Mouse (Mus musculus): ENCODE results near the gene Popdc2.

- TF ChIP-seq KAT2A (conservative IDR thresholded peaks at IDR 0.05; ENCODE audit: low read depth, low read length) (no peak), GATA1 (IDR thresholded peaks at IDR 0.05; ENCODE audit: low read depth, low read length) (no peak), MEF2A (IDR thresholded peaks at IDR 0.05; ENCODE audit: extremely low read depth, insufficient replicate concordance, low read depth, low read length, poor library complexity, severe bottlenecking) (no peak), CTCF (IDR thresholded peaks at IDR 0.05 in 2 of 3, conservative IDR thresholded peaks at IDR 0.05 in 1 of 3; ENCODE audit: control insufficient read depth in 1 of 3, insufficient read depth in 1 of 3, low read depth in 2 of 3, low read length in 3 of 3, poor library complexity in 1 of 3, severe bottlenecking in 1 of 3) (no peak)
These were observed 1.6 kb downstream of the Popdc2 start for GRCm38 (mm10) chr16:38363657-38364056.
